Mouse (Mus musculus): Measurements from ENCODE around the gene Akap7.

DNA sequence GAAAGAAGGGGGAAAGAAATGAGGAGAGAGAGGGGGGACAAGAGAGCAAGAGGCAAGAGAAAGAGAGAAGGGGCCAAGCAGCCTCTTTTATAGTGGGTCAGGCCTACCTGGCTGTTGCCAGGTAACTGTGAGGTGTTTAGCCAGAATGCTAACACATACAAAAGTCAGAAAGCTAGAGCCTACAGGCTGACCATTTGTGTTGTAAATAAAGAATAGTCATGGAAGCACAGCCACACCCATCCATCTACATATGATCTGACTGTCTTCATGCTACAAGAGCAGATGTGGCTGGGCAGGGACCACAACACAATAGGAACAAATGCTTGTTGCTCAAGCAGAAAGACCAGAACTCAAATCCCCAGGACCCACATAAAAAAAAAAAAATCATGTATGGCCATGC lies 11.9 kb upstream of the Akap7 start:
- no peak for TF ChIP-seq GATA1 (IDR thresholded peaks at IDR 0.05; ENCODE audit: borderline replicate concordance, low read length)
- TF ChIP-seq FLI1 (IDR thresholded peaks at IDR 0.05; ENCODE audit: low read length), result no peak
